Comparison of ENCODE assay signal across 30 mouse cellular contexts in the genomic region with DNA sequence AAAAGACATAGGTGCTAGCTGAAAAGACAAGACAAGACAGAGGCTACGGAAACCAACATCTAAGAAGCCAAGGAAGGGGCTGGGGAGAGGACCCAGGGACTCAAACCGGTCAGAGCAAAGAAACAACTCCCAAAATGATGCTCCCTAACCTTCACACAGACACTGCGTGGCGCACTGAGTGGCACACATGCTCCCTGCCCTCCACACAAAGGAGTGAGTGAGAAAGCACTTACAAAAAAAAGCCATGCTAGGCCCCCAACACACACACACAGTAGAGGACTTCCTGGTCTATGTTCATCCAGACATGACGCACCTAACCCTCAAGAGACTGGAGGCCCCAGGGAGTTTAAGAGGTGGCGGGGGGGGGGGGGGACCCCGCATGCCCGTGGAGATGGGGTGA. TPM values are rescaled to one million over a fixed set of nuclear protein-coding genes. Genes with fewer than 3 reads are reported as not detected.
A peak's percentile ranks its signal among the peaks of the same experiment; 100 is the strongest.
DNase-seq lines count a peak whose midpoint lies in the region; ATAC-seq and TF ChIP-seq lines count a peak whose summit lies in the region.
"Had no signal": no experiment of that assay in that cellular context is flagged by ENCODE, and none has a peak within 500 bp of the region (broad histone marks: within the 10 kb centered on the region; RNA-seq: fewer than 3 reads in every experiment).

No protein-coding gene starts in this region.

- no peak for TF ChIP-seq EP300 in CH12.LX (IDR thresholded peaks at IDR 0.05; ENCODE audit: low read length)

- WGBS in heart, embryonic 12.5 days, result 90% methylated on average over 8 of the region's 8 CpGs
- WGBS in heart, embryonic 10.5 days, result 85% methylated on average over 8 of the region's 8 CpGs
- 80% methylated on average over 8 of the region's 8 CpGs for WGBS in thymus, adult 2 months

- H3K36me3 ChIP-seq in heart, embryonic 12.5 days, result peaks cover 20% of the 10 kb centered on the region
- H3K36me3 ChIP-seq in heart, embryonic 10.5 days, result peaks cover 35% of the 10 kb centered on the region
- H3K36me3 ChIP-seq in thymus, adult 2 months (ENCODE audit: control insufficient read depth, insufficient read depth, low read length), result peaks cover 16% of the 10 kb centered on the region
- H3K36me3 ChIP-seq in CH12.LX (replicated peaks in 1 of 2; ENCODE audit: control insufficient read depth in 1 of 2, insufficient read depth in 1 of 2, low read length in 1 of 2), result peaks cover 13 to 40% of the 10 kb centered on the region in 2 experiments
- H3K36me3 ChIP-seq in splenic B cell, adult 2 months (ENCODE audit: control insufficient read depth, insufficient read depth, low read length, poor library complexity, severe bottlenecking), result peaks cover 5% of the 10 kb centered on the region; the same call in 1 of the 2 replicates

- H3K4me2 ChIP-seq in heart, embryonic 12.5 days, result no peak overlapping the region
- peak overlapping the region; percentile 85 for H3K4me2 ChIP-seq in CH12.LX (ENCODE audit: insufficient read depth, low read depth, poor library complexity, severe bottlenecking)
- H3K4me2 ChIP-seq: forebrain, embryonic 15.5 days; heart, embryonic 15.5 days; hindbrain, embryonic 12.5 days; limb, embryonic 13.5 days; liver, embryonic 11.5 days; lung, embryonic 15.5 days; midbrain, embryonic 11.5 days; neural tube, embryonic 12.5 days had no signal

- H3K79me2 ChIP-seq in CH12.LX (replicated peaks; ENCODE audit: control insufficient read depth, extremely low read depth, insufficient read depth, poor library complexity, severe bottlenecking), result peaks cover 57% of the 10 kb centered on the region

- peaks cover 45% of the 10 kb centered on the region for H3K4me1 ChIP-seq in heart, embryonic 12.5 days (replicated peaks)
- peaks cover 29% of the 10 kb centered on the region for H3K4me1 ChIP-seq in heart, embryonic 10.5 days
- peaks cover 41% of the 10 kb centered on the region for H3K4me1 ChIP-seq in thymus, adult 2 months (replicated peaks; ENCODE audit: control insufficient read depth, insufficient read depth, low read length)
- H3K4me1 ChIP-seq in CH12.LX (ENCODE audit: control insufficient read depth in 1 of 2, insufficient read depth in 2 of 2), result peaks cover 24 to 77% of the 10 kb centered on the region in 2 experiments

- no peak for DNase-seq in heart, embryonic 10.5 days (ENCODE audit: low spot score)
- no peak for DNase-seq in thymus, adult 2 months
- no peak for DNase-seq in thymus, postnatal 14 days
- peak; percentile 75 for DNase-seq in CH12.LX (ENCODE audit: extremely low read depth)
- DNase-seq in splenic B cell, adult 2 months (ENCODE audit: low read depth, low spot score), result peak; percentile 74
- DNase-seq in frontal cortex, postnatal 36 days (ENCODE audit: low spot score in 2 of 2), result no peak
- DNase-seq: adrenal gland, adult 2 months; adrenal gland, postnatal 36 days; cerebellum, adult 2 months; cerebellum, postnatal 14 days; gastrocnemius, adult 2 months; gastrocnemius, postnatal 36 days; kidney, adult 8-10 months; kidney, postnatal 14 days; lung, postnatal 36 days; right cerebral cortex, adult 18-20 months; thymus, postnatal 25 days had no signal

- H3K27ac ChIP-seq in heart, embryonic 12.5 days (ENCODE audit: poor library complexity, severe bottlenecking), result peak overlapping the region; percentile 21; the same call in 1 of the 2 replicates
- H3K27ac ChIP-seq in heart, embryonic 10.5 days, result no peak overlapping the region
- peak overlapping the region; percentile 53; the same call in 1 of the 2 replicates for H3K27ac ChIP-seq in thymus, adult 2 months (ENCODE audit: control insufficient read depth, insufficient read depth, low read length)
- peak overlapping the region; percentile 48 for H3K27ac ChIP-seq in CH12.LX (ENCODE audit: insufficient read depth, low read depth)
- H3K27ac ChIP-seq: forebrain, embryonic 15.5 days; hindbrain, embryonic 12.5 days; hindbrain, postnatal 0 days; left cerebral cortex, adult 2 months; limb, embryonic 13.5 days; lung, embryonic 15.5 days; neural tube, embryonic 12.5 days had no signal

- dilution Hi-C loops in CH12.LX (cut with MboI; ENCODE audit: extremely low pct_ligation_motif_present, extremely low pct_unique_long_range_greater_than_20kb, low sequenced_read_pairs), result no loop called here

- TF ChIP-seq RAD21 in CH12.LX (IDR thresholded peaks at IDR 0.05; ENCODE audit: low read depth, low read length), result no peak

- no peaks in the 10 kb centered on the region for H3K27me3 ChIP-seq in heart, embryonic 12.5 days (replicated peaks)
- H3K27me3 ChIP-seq in heart, embryonic 10.5 days (ENCODE audit: insufficient read depth, poor library complexity, severe bottlenecking), result no peaks in the 10 kb centered on the region
- no peaks in the 10 kb centered on the region for H3K27me3 ChIP-seq in thymus, adult 2 months (ENCODE audit: control insufficient read depth, insufficient read depth, low read length)
- no peaks in the 10 kb centered on the region for H3K27me3 ChIP-seq in CH12.LX (replicated peaks)
- no peaks in the 10 kb centered on the region for H3K27me3 ChIP-seq in splenic B cell, adult 2 months (ENCODE audit: control insufficient read depth, insufficient read depth, low read length, poor library complexity, severe bottlenecking)
- H3K27me3 ChIP-seq: forebrain, embryonic 15.5 days; heart, embryonic 15.5 days; hindbrain, embryonic 12.5 days; limb, embryonic 13.5 days; lung, embryonic 15.5 days; neural tube, embryonic 12.5 days had no signal

- no peak overlapping the region for H3K4me3 ChIP-seq in heart, embryonic 12.5 days
- no peak overlapping the region for H3K4me3 ChIP-seq in heart, embryonic 10.5 days
- H3K4me3 ChIP-seq in thymus, adult 2 months (ENCODE audit: control insufficient read depth, insufficient read depth, low read length), result no peak overlapping the region
- peak overlapping the region in 1 of 3 experiments; percentile 27 for H3K4me3 ChIP-seq in CH12.LX (replicated peaks in 1 of 3; ENCODE audit: low read depth in 2 of 3, low read length in 2 of 3, poor library complexity in 1 of 3)
- H3K4me3 ChIP-seq: forebrain, embryonic 15.5 days; gastrocnemius, adult 2 months; heart, embryonic 15.5 days; hindbrain, embryonic 12.5 days; left cerebral cortex, adult 2 months; limb, embryonic 13.5 days; lung, embryonic 15.5 days; neural tube, embryonic 12.5 days had no signal

- in situ Hi-C loops in CH12.LX (cut with MboI; ENCODE audit: low pct_ligation_motif_present, low pct_unique_long_range_greater_than_20kb, low sequenced_read_pairs), result loop anchor here (5.0 kb wide), 1 partner anchor 36 kb away; no protein-coding TSS in a partner anchor

- H3K9me3 ChIP-seq in heart, embryonic 12.5 days (replicated peaks), result no peaks in the 10 kb centered on the region
- H3K9me3 ChIP-seq in heart, embryonic 10.5 days, result no peaks in the 10 kb centered on the region
- H3K9me3 ChIP-seq in CH12.LX (replicated peaks; ENCODE audit: low read length), result no peaks in the 10 kb centered on the region
- H3K9me3 ChIP-seq: forebrain, embryonic 15.5 days; heart, embryonic 15.5 days; hindbrain, embryonic 12.5 days; limb, embryonic 13.5 days; lung, embryonic 15.5 days; neural tube, embryonic 12.5 days had no signal

- no peak overlapping the region for H3K9ac ChIP-seq in heart, embryonic 12.5 days
- peak overlapping the region; percentile 6; the same call in 1 of the 2 replicates for H3K9ac ChIP-seq in CH12.LX (ENCODE audit: insufficient read depth, low read depth)
- H3K9ac ChIP-seq: forebrain, embryonic 15.5 days; heart, embryonic 15.5 days; hindbrain, embryonic 12.5 days; limb, embryonic 13.5 days; lung, embryonic 15.5 days; neural tube, embryonic 12.5 days had no signal

- no peak for TF ChIP-seq POLR2A in thymus, adult 2 months (IDR thresholded peaks at IDR 0.05; ENCODE audit: control insufficient read depth, extremely low read depth, insufficient read depth, low read length, poor library complexity)
- peak; percentile 30; the same call in 1 of the 2 replicates for TF ChIP-seq POLR2A in CH12.LX (IDR thresholded peaks at IDR 0.05; ENCODE audit: low read depth, low read length)

- TF ChIP-seq CTCF in thymus, adult 2 months (IDR thresholded peaks at IDR 0.05; ENCODE audit: borderline replicate concordance, control insufficient read depth, extremely low read depth, insufficient read depth, low read length, poor library complexity), result no peak
- TF ChIP-seq CTCF in CH12.LX (conservative IDR thresholded peaks at IDR 0.05 in 1 of 2, IDR thresholded peaks at IDR 0.05 in 1 of 2; ENCODE audit: low read depth in 2 of 2, low read length in 2 of 2), result no peak

- no peak for ATAC-seq in heart, embryonic 12.5 days (ENCODE audit: insufficient number of reproducible peaks, low FRiP score)
- ATAC-seq: forebrain, embryonic 15.5 days; hindbrain, postnatal 0 days; intestine, embryonic 16.5 days; midbrain, embryonic 16.5 days had no signal

TF ChIP-seq in CH12.LX, 34 proteins besides CTCF, POLR2A, EP300 and RAD21:
- no peak for TF ChIP-seq CHD2 (IDR thresholded peaks at IDR 0.05; ENCODE audit: low read length)
- TF ChIP-seq ZNF384 (IDR thresholded peaks at IDR 0.05; ENCODE audit: low read depth, low read length), result peak; percentile 67
- 0 out of 2 replicates have a peak, but pooled peaks have one; percentile 10 for TF ChIP-seq TCF12 (IDR thresholded peaks at IDR 0.05; ENCODE audit: low read depth, low read length)
- peak; percentile 81 for TF ChIP-seq ELF1 (IDR thresholded peaks at IDR 0.05; ENCODE audit: low read depth, low read length)

RNA-seq across cellular contexts. Expression of a gene that starts 25.5 kb away (rescaled TPM):
- 19.6 and 21.7 TPM in 2 replicates for polyA plus RNA-seq in heart, embryonic 12.5 days (2016; fragmentation: Nextera tagmentation; extraction: Ambion mirVana)
- polyA plus RNA-seq in heart, embryonic 10.5 days (2016; fragmentation: Nextera tagmentation; extraction: Ambion mirVana), result 19.1 and 25.5 TPM in 2 replicates
- 58.4 and 66.1 TPM in 2 replicates for polyA plus RNA-seq in thymus, adult 2 months (2012; rRNA removed)
- 28.0 and 29.6 TPM in 2 replicates for total RNA-seq in CH12.LX (2012; rRNA removed)
- total RNA-seq in CH12.LX (2014; rRNA removed), result 22.1 and 22.2 TPM in 2 replicates
- 55.6 and 63.9 TPM in 2 replicates for polyA plus RNA-seq in CH12.LX (2012; ENCODE audit: insufficient read length, low read depth)

Comparison
In these comparisons a context has a peak if more than half of its experiments do, and no peak if none do; other contexts are left out.
1. DNase-seq: peak in CH12.LX (single experiment) and splenic B cell, adult 2 months (single experiment); none in heart, embryonic 10.5 days (single experiment), thymus, adult 2 months (single experiment), thymus, postnatal 14 days (single experiment) and frontal cortex, postnatal 36 days (0 of 2).